In genomic region chr10:70110815-70111214, GRCm38 (mm10) we compare ENCODE assay signal across 15 mouse cellular contexts. TPM values are rescaled to one million over a fixed set of nuclear protein-coding genes. Genes with fewer than 3 reads are reported as not detected.
DNase-seq lines count a peak whose midpoint lies in the region; ATAC-seq and TF ChIP-seq lines count a peak whose summit lies in the region.
"Had no signal": no experiment of that assay in that cellular context is flagged by ENCODE, and none has a peak within 500 bp of the region (broad histone marks: within the 10 kb centered on the region; RNA-seq: fewer than 3 reads in every experiment).

No protein-coding gene starts in this region.

- H3K36me3 ChIP-seq in testis, adult 2 months (ENCODE audit: control insufficient read depth, insufficient read depth, low read length): no peaks in the 10 kb centered on the region
- H3K36me3 ChIP-seq in heart, embryonic 11.5 days (ENCODE audit: control insufficient read depth, insufficient read depth, low read length): no peaks in the 10 kb centered on the region
- no peaks in the 10 kb centered on the region for H3K36me3 ChIP-seq in stomach, postnatal 0 days (ENCODE audit: control insufficient read depth, insufficient read depth, low read length)

- H3K9me3 ChIP-seq in heart, embryonic 11.5 days (replicated peaks; ENCODE audit: control insufficient read depth, low read length): no peaks in the 10 kb centered on the region
- no peaks in the 10 kb centered on the region for H3K9me3 ChIP-seq in stomach, postnatal 0 days (ENCODE audit: control insufficient read depth, low read length)
- H3K9me3 ChIP-seq: neural tube, embryonic 13.5 days had no signal

- peak overlapping the region; percentile 85 for H3K4me3 ChIP-seq in testis, adult 2 months (ENCODE audit: control insufficient read depth, low read depth, low read length)
- no peak overlapping the region for H3K4me3 ChIP-seq in heart, embryonic 11.5 days (ENCODE audit: low read depth, low read length)
- H3K4me3 ChIP-seq in stomach, postnatal 0 days (ENCODE audit: low read depth, low read length): no peak overlapping the region
- H3K4me3 ChIP-seq: layer of hippocampus, adult 2 months; neural tube, embryonic 13.5 days had no signal

- ATAC-seq in heart, embryonic 11.5 days (replicated peaks; ENCODE audit: insufficient number of reproducible peaks, low FRiP score, low TSS enrichment): no peak
- ATAC-seq in stomach, postnatal 0 days (ENCODE audit: low FRiP score, low TSS enrichment): no peak
- ATAC-seq: CD4-positive, CD25-positive, alpha-beta regulatory T cell, adult 4 months; midbrain, embryonic 16.5 days; Patski had no signal

- TF ChIP-seq EP300 in stomach, postnatal 0 days (optimal IDR thresholded peaks at IDR 0.05): no peak

- no peaks in the 10 kb centered on the region; the same call in 1 of the 2 replicates for H3K4me1 ChIP-seq in testis, adult 2 months (ENCODE audit: control insufficient read depth, insufficient read depth, low read length)
- peaks cover 45% of the 10 kb centered on the region for H3K4me1 ChIP-seq in heart, embryonic 11.5 days (ENCODE audit: control insufficient read depth, insufficient read depth, low read length)
- no peaks in the 10 kb centered on the region; the same call in 1 of the 2 replicates for H3K4me1 ChIP-seq in stomach, postnatal 0 days (replicated peaks; ENCODE audit: control insufficient read depth, insufficient read depth)

- H3K4me2 ChIP-seq in heart, embryonic 11.5 days: no peak overlapping the region
- no peak overlapping the region for H3K4me2 ChIP-seq in stomach, postnatal 0 days (replicated peaks; ENCODE audit: low read depth)
- H3K4me2 ChIP-seq: neural tube, embryonic 13.5 days had no signal

- no peak overlapping the region for H3K9ac ChIP-seq in heart, embryonic 11.5 days (ENCODE audit: low read depth, low read length)
- H3K9ac ChIP-seq in stomach, postnatal 0 days (ENCODE audit: low read length): no peak overlapping the region
- H3K9ac ChIP-seq: neural tube, embryonic 13.5 days had no signal

- no peak for TF ChIP-seq CTCF in testis, adult 2 months (IDR thresholded peaks at IDR 0.05; ENCODE audit: control insufficient read depth, insufficient read depth, insufficient replicate concordance, low read depth, low read length)
- no peak for TF ChIP-seq CTCF in stomach, postnatal 0 days (IDR thresholded peaks at IDR 0.05; ENCODE audit: low read depth)

- H3K27me3 ChIP-seq in testis, adult 2 months (ENCODE audit: control insufficient read depth, insufficient read depth, low read length): no peaks in the 10 kb centered on the region
- H3K27me3 ChIP-seq in heart, embryonic 11.5 days (ENCODE audit: control insufficient read depth, insufficient read depth, low read length): no peaks in the 10 kb centered on the region
- H3K27me3 ChIP-seq in stomach, postnatal 0 days (ENCODE audit: control insufficient read depth, insufficient read depth, low read length): no peaks in the 10 kb centered on the region
- H3K27me3 ChIP-seq: neural tube, embryonic 13.5 days; Patski had no signal

- no peak for DNase-seq in testis, postnatal 14 days (ENCODE audit: low spot score)
- DNase-seq in gastrocnemius, postnatal 10 days: peak; percentile 51
- DNase-seq in stomach, postnatal 0 days (ENCODE audit: low spot score): no peak
- no peak for DNase-seq in layer of hippocampus, adult 8-10 months (ENCODE audit: low spot score in 2 of 2)
- no peak for DNase-seq in retina, embryonic 14.5 days (ENCODE audit: low spot score)
- DNase-seq: adrenal gland, adult 2 months; lung, postnatal 14 days; retina, postnatal 1 day had no signal

- TF ChIP-seq POLR2A in testis, adult 2 months (IDR thresholded peaks at IDR 0.05; ENCODE audit: control insufficient read depth, low read depth, low read length): no peak

- H3K27ac ChIP-seq in testis, adult 2 months (ENCODE audit: control insufficient read depth, insufficient read depth, low read depth, low read length): 0 out of 2 replicates have a peak overlapping the region, but pooled peaks have one; percentile 10
- peak overlapping the region; percentile 15; the same call in 1 of the 2 replicates for H3K27ac ChIP-seq in heart, embryonic 11.5 days (ENCODE audit: low read depth, low read length)
- 0 out of 2 replicates have a peak overlapping the region, but pooled peaks have one; percentile 2 for H3K27ac ChIP-seq in stomach, postnatal 0 days (replicated peaks)
- H3K27ac ChIP-seq: layer of hippocampus, adult 2 months; neural tube, embryonic 13.5 days had no signal

- 78% methylated on average over 7 of the region's 7 CpGs for WGBS in heart, embryonic 11.5 days (ENCODE audit: insufficient replicate concordance)
- 71% methylated on average over 7 of the region's 7 CpGs for WGBS in stomach, postnatal 0 days

RNA-seq across cellular contexts. Expression of gene Ccdc6, which starts 13.9 kb away (rescaled TPM):
- polyA plus RNA-seq in testis, adult 2 months (2012; rRNA removed): 63.9 and 73.0 TPM in 2 replicates
- 10 to 100 TPM; 77.2 to 80.5 TPM for total RNA-seq in gastrocnemius, postnatal 10 days (2021)
- polyA plus RNA-seq in heart, embryonic 11.5 days (2014; fragmentation: Nextera tagmentation; extraction: Ambion mirVana): 18.5 and 23.0 TPM in 2 replicates
- 9.4 and 10.0 TPM in 2 replicates for polyA plus RNA-seq in stomach, postnatal 0 days (2015; fragmentation: Nextera tagmentation; extraction: Ambion mirVana)
- total RNA-seq in layer of hippocampus, adult 8-10 months (2022): 10 to 100 TPM; 56.7 to 70.6 (median 66.3) TPM
